Mouse (Mus musculus) liver, adult 2 months (tissue): Measurements from ENCODE around the gene Unc45a.

Source experiments
- CTCF ChIP-seq: fragments of 200-500 bp; IDR thresholded peaks from 2 replicates; pipeline ENCODE4 v1.5.1; 2011; ENCODE audit warnings: low read depth, low read length, control low read depth
- POLR2A ChIP-seq: fragments of 200-500 bp; IDR thresholded peaks from 2 replicates; pipeline ENCODE4 v1.6.1; 2011; ENCODE audit warnings: low read length, control low read depth; ENCODE audit not compliant: insufficient read depth; ENCODE audit errors: extremely low read depth

DNA sequence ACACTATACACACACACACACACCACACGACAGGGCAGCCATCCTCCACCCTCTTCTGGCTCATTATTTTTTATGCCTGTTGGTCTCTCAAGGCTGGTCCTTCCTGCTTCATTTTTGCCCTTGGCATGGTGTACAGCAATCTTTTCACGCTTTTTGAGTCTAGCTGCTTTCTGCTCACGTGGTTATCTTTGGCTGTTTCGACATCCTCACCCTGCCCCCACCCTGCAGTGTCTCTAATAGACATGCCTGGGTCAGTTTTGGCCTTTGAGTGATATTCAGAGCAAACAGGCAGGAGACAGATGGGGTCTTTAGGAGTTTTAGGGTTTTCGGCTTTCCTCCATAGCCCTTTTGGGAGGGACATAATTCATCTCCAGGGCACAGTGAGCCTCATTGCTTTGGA is 6.0 kb upstream of the Unc45a start:
- TF ChIP-seq CTCF (no peak), POLR2A (no peak)
